Mouse (Mus musculus): ENCODE measurements at regions not wholly inside any gene's neighbourhood (a gene's known extent, or its start where the extent isn't known, plus 50 kb on each side); places are given as distances from the start of the nearest gene placed in this dataset.
"Not testable (repeated sequence)": the region's sequence is repeated elsewhere in the genome, so short reads cannot be mapped to it uniquely, and the experiment has no call there.

DNA sequence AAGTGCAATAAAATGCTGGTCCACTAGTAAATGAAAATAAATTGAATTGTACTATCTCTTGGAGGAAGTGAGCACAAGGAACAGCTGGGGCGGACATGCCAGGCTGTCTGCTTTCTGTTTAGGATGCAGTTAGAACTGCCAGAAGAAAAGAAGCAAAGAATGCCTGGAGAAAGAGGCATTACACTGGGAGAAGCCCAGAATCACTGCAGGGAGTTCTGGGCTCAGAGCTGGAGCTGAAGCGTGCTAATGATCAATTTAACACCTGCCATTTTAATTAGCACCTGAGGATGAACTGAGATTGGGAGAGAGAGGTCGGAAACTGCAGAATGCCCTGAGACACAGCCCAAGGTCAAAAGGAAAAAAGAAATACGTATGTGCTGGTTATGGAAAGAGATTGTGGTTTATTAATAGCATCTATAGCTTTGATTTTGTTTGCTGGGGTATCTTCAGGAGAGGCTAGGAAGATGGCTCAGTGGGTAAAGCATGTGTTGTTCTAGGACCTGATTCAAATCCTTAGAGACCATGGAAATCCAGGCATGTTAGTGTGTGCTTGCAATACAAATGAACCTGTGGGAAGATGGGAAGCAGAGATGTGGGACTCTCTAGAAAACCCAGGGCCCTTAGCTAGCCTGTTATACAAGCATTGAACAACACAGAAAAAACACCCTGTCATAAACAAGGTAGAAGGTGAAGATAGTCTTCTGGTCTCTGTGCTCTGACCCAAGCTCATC, 514.2 kb downstream of the Lmo7 start:
- ATAC-seq (ENCODE audit: low FRiP score), result peak; percentile 56; the same call in 1 of the 2 replicates

DNA sequence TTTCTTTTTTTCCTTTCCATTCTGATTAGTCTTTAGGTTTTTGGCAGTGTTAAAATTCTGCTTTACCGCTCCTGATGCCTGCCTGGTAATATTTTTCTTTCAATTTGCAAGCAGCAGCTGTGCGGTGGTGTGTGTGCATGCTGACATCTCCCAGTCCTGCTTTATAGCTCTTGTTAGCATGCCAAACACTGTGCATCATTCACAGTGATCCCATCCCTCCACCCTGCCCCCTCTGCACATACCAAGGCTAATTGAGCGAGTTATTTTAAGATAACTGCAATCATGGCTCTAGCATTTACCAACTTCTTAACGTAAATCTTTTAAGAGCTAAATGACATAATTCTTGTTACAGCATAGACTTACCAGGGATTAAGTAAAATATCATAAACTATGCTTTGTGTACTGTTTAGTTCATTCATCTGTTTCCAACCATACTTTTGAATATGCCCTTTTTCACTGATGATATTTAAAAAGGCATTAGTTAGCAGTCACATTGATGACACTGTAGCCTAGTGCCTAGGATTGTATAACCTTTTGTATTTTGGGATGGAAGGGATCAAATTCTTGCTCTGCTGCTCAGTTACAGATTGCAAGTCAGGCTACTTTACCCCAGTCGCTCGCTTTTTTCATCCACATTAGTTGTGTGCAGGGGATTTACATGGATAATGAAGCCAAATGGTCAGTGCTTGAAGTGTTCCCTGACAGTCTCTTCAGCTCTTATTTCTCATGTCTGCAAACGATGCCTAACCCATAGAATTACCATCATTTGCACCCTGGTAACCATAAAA, 487.0 kb downstream of the Lmo7 start:
- H3K4me2 ChIP-seq, result no peak overlapping the region
- ATAC-seq (ENCODE audit: low FRiP score), result peak; percentile 89
- WGBS, result 43% methylated on average over 7 of the region's 7 CpGs
- H3K4me1 ChIP-seq, result peaks cover 6% of the 10 kb centered on the region; the same call in 1 of the 2 replicates
- no peak overlapping the region for H3K4me3 ChIP-seq (replicated peaks)
- H3K36me3 ChIP-seq (replicated peaks), result no peaks in the 10 kb centered on the region
- H3K9ac ChIP-seq, result no peak overlapping the region
- no peaks in the 10 kb centered on the region for H3K9me3 ChIP-seq
- no peaks in the 10 kb centered on the region for H3K27me3 ChIP-seq
- H3K27ac ChIP-seq, result no peak overlapping the region

More for the DNA sequence above, 514.2 kb downstream of the Lmo7 start:
- Histone ChIP-seq H3K27ac (0 out of 2 replicates have a peak overlapping the region, but pooled peaks have one; percentile 21), H3K4me2 (no peak overlapping the region), H3K36me3 (replicated peaks) (no peaks in the 10 kb centered on the region), H3K9me3 (no peaks in the 10 kb centered on the region), H3K4me1 (peaks cover 9% of the 10 kb centered on the region; the same call in 1 of the 2 replicates), H3K27me3 (no peaks in the 10 kb centered on the region), H3K9ac (no peak overlapping the region), H3K4me3 (replicated peaks) (no peak overlapping the region)
- 47% methylated on average over 4 of the region's 4 CpGs for WGBS

DNA sequence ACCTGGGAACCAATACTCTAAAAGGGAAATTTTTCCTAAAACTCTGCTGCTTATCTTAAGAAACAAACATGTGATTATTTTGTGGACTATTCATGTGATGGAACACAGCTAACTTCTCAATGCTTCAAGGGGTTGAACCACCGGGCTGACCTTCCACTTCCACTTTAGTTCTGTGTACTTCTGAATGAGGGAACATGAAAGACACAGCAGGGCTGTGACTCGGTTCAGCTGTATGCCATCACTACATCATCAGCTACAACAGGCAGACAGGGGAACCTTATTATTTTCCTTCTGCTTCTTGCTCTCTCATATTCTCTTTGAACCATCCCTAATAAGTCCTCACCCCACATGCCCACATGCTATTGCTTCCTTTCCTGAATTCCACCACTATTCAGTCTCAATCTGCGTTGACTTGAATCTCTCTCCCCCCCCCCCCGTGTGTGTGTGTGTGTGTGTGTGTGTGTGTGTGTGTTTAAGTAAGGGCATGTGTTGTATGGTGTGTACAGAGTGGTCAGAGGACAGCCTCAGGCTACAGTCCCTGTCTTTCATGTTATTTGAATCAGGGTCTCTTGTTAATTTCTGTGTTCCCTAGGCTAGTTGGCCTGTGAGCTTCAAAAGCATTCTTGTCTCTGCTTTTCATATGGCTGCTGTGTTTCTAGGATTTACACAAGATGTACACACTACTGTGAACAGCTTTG, 485.7 kb downstream of the Lmo7 start:
- Histone ChIP-seq H3K27ac (0 out of 2 replicates have a peak overlapping the region, but pooled peaks have one; percentile 31), H3K27me3 (no peaks in the 10 kb centered on the region), H3K9me3 (no peaks in the 10 kb centered on the region), H3K36me3 (replicated peaks) (no peaks in the 10 kb centered on the region), H3K4me3 (replicated peaks) (no peak overlapping the region), H3K9ac (no peak overlapping the region), H3K4me1 (peaks cover 6% of the 10 kb centered on the region; the same call in 1 of the 2 replicates), H3K4me2 (no peak overlapping the region)
- peak; percentile 42 for ATAC-seq (ENCODE audit: low FRiP score)
- WGBS, result 70% methylated on average over 4 of the region's 4 CpGs

DNA sequence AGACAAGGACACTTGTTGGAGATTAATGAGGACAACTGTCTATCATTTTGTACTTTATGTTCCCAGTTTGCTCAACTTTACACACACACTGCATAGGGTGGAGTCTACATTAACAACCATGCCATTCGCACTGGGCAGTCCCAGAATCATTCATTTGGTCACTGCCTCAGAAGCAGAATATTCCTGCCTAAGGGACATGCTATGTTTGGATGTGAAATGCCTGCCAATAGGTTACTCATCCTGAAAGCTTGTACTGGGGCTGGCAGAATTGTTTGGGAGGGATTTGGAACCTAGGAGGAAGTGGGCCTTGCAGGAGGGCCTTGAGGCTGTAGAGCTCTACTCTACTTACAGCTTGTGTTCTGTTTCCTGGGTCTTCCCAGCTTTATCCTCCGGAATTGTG, 482.3 kb downstream of the Lmo7 start:
- no peak overlapping the region for H3K4me2 ChIP-seq
- no peak for ATAC-seq (ENCODE audit: low FRiP score)
- no peaks in the 10 kb centered on the region for H3K9me3 ChIP-seq
- WGBS, result 89% methylated on average over 2 of the region's 2 CpGs
- no peak overlapping the region for H3K27ac ChIP-seq
- H3K27me3 ChIP-seq, result no peaks in the 10 kb centered on the region
- H3K4me1 ChIP-seq, result peaks cover 6% of the 10 kb centered on the region; the same call in 1 of the 2 replicates
- H3K4me3 ChIP-seq (replicated peaks), result no peak overlapping the region
- H3K9ac ChIP-seq, result no peak overlapping the region
- H3K36me3 ChIP-seq (replicated peaks), result no peaks in the 10 kb centered on the region

GRCm38 (mm10) chr14:102204881-102205671, 475.3 kb downstream of the Lmo7 start:
- peak; percentile 85 for ATAC-seq (ENCODE audit: low FRiP score)
- WGBS, result 77% methylated on average over 10 of the region's 10 CpGs
- Histone ChIP-seq H3K4me2 (no peak overlapping the region), H3K4me3 (replicated peaks) (no peak overlapping the region), H3K4me1 (no peaks in the 10 kb centered on the region), H3K36me3 (replicated peaks) (no peaks in the 10 kb centered on the region), H3K27ac (no peak overlapping the region), H3K9ac (no peak overlapping the region), H3K9me3 (no peaks in the 10 kb centered on the region), H3K27me3 (no peaks in the 10 kb centered on the region)

DNA sequence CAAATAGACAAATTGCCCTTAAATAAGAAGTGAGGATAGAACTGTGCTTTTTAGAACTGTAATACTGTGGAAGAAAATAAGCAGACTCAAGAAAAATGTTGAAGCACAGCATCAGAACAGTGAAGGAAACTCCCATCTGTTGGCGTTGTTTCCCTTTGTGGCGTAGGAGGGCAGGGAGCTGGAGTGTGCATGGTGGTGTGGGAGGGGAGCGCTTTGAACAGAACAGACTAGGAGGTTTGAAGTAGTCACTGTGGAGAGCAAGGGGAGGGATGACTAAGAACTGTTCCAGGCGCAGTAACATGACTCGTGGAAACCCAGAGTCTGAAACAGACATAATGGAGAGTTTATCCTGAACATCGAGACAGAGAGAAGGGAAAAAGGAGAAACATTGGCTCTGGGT, 469.7 kb downstream of the Lmo7 start:
- H3K4me2 ChIP-seq, result no peak overlapping the region
- 89% methylated on average over 6 of the region's 6 CpGs for WGBS
- ATAC-seq (ENCODE audit: low FRiP score), result no peak
- no peaks in the 10 kb centered on the region for H3K36me3 ChIP-seq (replicated peaks)
- no peaks in the 10 kb centered on the region for H3K9me3 ChIP-seq
- H3K4me3 ChIP-seq (replicated peaks), result no peak overlapping the region
- no peak overlapping the region for H3K9ac ChIP-seq
- no peaks in the 10 kb centered on the region for H3K27me3 ChIP-seq
- no peaks in the 10 kb centered on the region for H3K4me1 ChIP-seq
- no peak overlapping the region for H3K27ac ChIP-seq

GRCm38 (mm10) chr14:102190786-102191185, 461.0 kb downstream of the Lmo7 start:
- H3K9ac ChIP-seq, result no peak overlapping the region
- no peak for ATAC-seq (ENCODE audit: low FRiP score)
- no peaks in the 10 kb centered on the region for H3K4me1 ChIP-seq
- H3K27ac ChIP-seq, result no peak overlapping the region
- H3K36me3 ChIP-seq (replicated peaks), result no peaks in the 10 kb centered on the region
- no peaks in the 10 kb centered on the region for H3K9me3 ChIP-seq
- WGBS, result 84% methylated on average over 1 of the region's 1 CpGs
- no peaks in the 10 kb centered on the region for H3K27me3 ChIP-seq
- no peak overlapping the region for H3K4me2 ChIP-seq
- H3K4me3 ChIP-seq (replicated peaks), result no peak overlapping the region

- Histone ChIP-seq H3K4me2 (no peak overlapping the region), H3K4me1 (no peaks in the 10 kb centered on the region), H3K27ac (no peak overlapping the region), H3K36me3 (replicated peaks) (no peaks in the 10 kb centered on the region), H3K9me3 (no peaks in the 10 kb centered on the region), H3K27me3 (no peaks in the 10 kb centered on the region), H3K9ac (no peak overlapping the region), H3K4me3 (replicated peaks) (no peak overlapping the region)
- no peak for ATAC-seq (ENCODE audit: low FRiP score)
- WGBS, result 84% methylated on average over 3 of the region's 3 CpGs
Measured at GRCm38 (mm10) chr14:102181269-102181668, 451.5 kb downstream of the Lmo7 start.

GRCm38 (mm10) chr14:102171775-102172174, 442.0 kb downstream of the Lmo7 start:
- 82% methylated on average over 2 of the region's 2 CpGs for WGBS

GRCm38 (mm10) chr14:102161291-102162284, 431.8 kb downstream of the Lmo7 start:
- WGBS, result 87% methylated on average over 3 of the region's 3 CpGs
- no peak overlapping the region for H3K9ac ChIP-seq

More at GRCm38 (mm10) chr14:102171775-102172174, 442.0 kb downstream of the Lmo7 start:
- Histone ChIP-seq H3K9ac (no peak overlapping the region), H3K27me3 (no peaks in the 10 kb centered on the region), H3K4me2 (no peak overlapping the region), H3K4me1 (no peaks in the 10 kb centered on the region), H3K4me3 (replicated peaks) (no peak overlapping the region), H3K27ac (no peak overlapping the region), H3K36me3 (replicated peaks) (no peaks in the 10 kb centered on the region), H3K9me3 (no peaks in the 10 kb centered on the region)
- ATAC-seq (ENCODE audit: low FRiP score), result no peak

GRCm38 (mm10) chr14:102150410-102150809, 420.7 kb downstream of the Lmo7 start:
- not testable (repeated sequence) for H3K36me3 ChIP-seq (replicated peaks); H3K27ac ChIP-seq; H3K4me3 ChIP-seq (replicated peaks); H3K4me1 ChIP-seq; ATAC-seq (ENCODE audit: low FRiP score); H3K9me3 ChIP-seq; H3K4me2 ChIP-seq; H3K9ac ChIP-seq; H3K27me3 ChIP-seq
- 93% methylated on average over 4 of the region's 4 CpGs for WGBS

More at GRCm38 (mm10) chr14:102161291-102162284, 431.8 kb downstream of the Lmo7 start:
- no peaks in the 10 kb centered on the region for H3K36me3 ChIP-seq (replicated peaks)
- H3K27me3 ChIP-seq, result no peaks in the 10 kb centered on the region
- no peak overlapping the region for H3K4me2 ChIP-seq
- no peak overlapping the region for H3K4me3 ChIP-seq (replicated peaks)
- H3K9me3 ChIP-seq, result no peaks in the 10 kb centered on the region
- no peaks in the 10 kb centered on the region for H3K4me1 ChIP-seq
- no peak for ATAC-seq (ENCODE audit: low FRiP score)
- no peak overlapping the region for H3K27ac ChIP-seq

All from forebrain, embryonic 12.5 days (tissue).